Mouse (Mus musculus): ENCODE results near the gene Sh3glb1. TPM values are rescaled to one million over a fixed set of nuclear protein-coding genes. Genes with fewer than 3 reads are reported as not detected.

Gene Sh3glb1
- polyA plus RNA-seq, 1 experiment, result 469 TPM

GRCm38 (mm10) chr3:144681542-144681941 lies 38.6 kb downstream of the Sh3glb1 start:
- Histone ChIP-seq H3K36me3 (ENCODE audit: control insufficient read depth, insufficient read depth, low read length) (no peaks in the 10 kb centered on the region), H3K4me3 (ENCODE audit: control insufficient read depth, low read depth, low read length) (no peak overlapping the region), H3K27me3 (ENCODE audit: control insufficient read depth, insufficient read depth, low read length) (no peaks in the 10 kb centered on the region), H3K4me1 (ENCODE audit: control insufficient read depth, insufficient read depth, low read length) (peaks cover 2% of the 10 kb centered on the region), H3K27ac (ENCODE audit: control insufficient read depth, insufficient read depth, low read depth, low read length) (no peak overlapping the region)
- TF ChIP-seq CTCF (IDR thresholded peaks at IDR 0.05; ENCODE audit: control insufficient read depth, insufficient read depth, insufficient replicate concordance, low read depth, low read length) (no peak), POLR2A (IDR thresholded peaks at IDR 0.05; ENCODE audit: control insufficient read depth, low read depth, low read length) (no peak)

GRCm38 (mm10) chr3:144679701-144680159 lies 40.4 kb downstream of the Sh3glb1 start:
- Histone ChIP-seq H3K27me3 (ENCODE audit: control insufficient read depth, insufficient read depth, low read length) (no peaks in the 10 kb centered on the region), H3K4me1 (ENCODE audit: control insufficient read depth, insufficient read depth, low read length) (peaks cover 2% of the 10 kb centered on the region), H3K4me3 (ENCODE audit: control insufficient read depth, low read depth, low read length) (no peak overlapping the region), H3K27ac (ENCODE audit: control insufficient read depth, insufficient read depth, low read depth, low read length) (no peak overlapping the region), H3K36me3 (ENCODE audit: control insufficient read depth, insufficient read depth, low read length) (no peaks in the 10 kb centered on the region)
- TF ChIP-seq CTCF (IDR thresholded peaks at IDR 0.05; ENCODE audit: control insufficient read depth, insufficient read depth, insufficient replicate concordance, low read depth, low read length) (no peak), POLR2A (IDR thresholded peaks at IDR 0.05; ENCODE audit: control insufficient read depth, low read depth, low read length) (no peak)

- Histone ChIP-seq H3K36me3 (ENCODE audit: control insufficient read depth, insufficient read depth, low read length) (no peaks in the 10 kb centered on the region), H3K27ac (ENCODE audit: control insufficient read depth, insufficient read depth, low read depth, low read length) (no peak overlapping the region), H3K27me3 (ENCODE audit: control insufficient read depth, insufficient read depth, low read length) (no peaks in the 10 kb centered on the region), H3K4me1 (ENCODE audit: control insufficient read depth, insufficient read depth, low read length) (peaks cover 2% of the 10 kb centered on the region), H3K4me3 (ENCODE audit: control insufficient read depth, low read depth, low read length) (no peak overlapping the region)
- TF ChIP-seq CTCF (IDR thresholded peaks at IDR 0.05; ENCODE audit: control insufficient read depth, insufficient read depth, insufficient replicate concordance, low read depth, low read length) (no peak), POLR2A (IDR thresholded peaks at IDR 0.05; ENCODE audit: control insufficient read depth, low read depth, low read length) (no peak)
These were observed 41.0 kb downstream of the Sh3glb1 start for GRCm38 (mm10) chr3:144679137-144679536.

GRCm38 (mm10) chr3:144677751-144678150 lies 42.4 kb downstream of the Sh3glb1 start:
- no peak overlapping the region for H3K4me3 ChIP-seq (ENCODE audit: control insufficient read depth, low read depth, low read length)
- no peak for TF ChIP-seq CTCF (IDR thresholded peaks at IDR 0.05; ENCODE audit: control insufficient read depth, insufficient read depth, insufficient replicate concordance, low read depth, low read length)
- no peak for TF ChIP-seq POLR2A (IDR thresholded peaks at IDR 0.05; ENCODE audit: control insufficient read depth, low read depth, low read length)

GRCm38 (mm10) chr3:144676249-144676648 lies 43.9 kb downstream of the Sh3glb1 start:
- H3K4me3 ChIP-seq (ENCODE audit: control insufficient read depth, low read depth, low read length), result no peak overlapping the region
- no peaks in the 10 kb centered on the region for H3K36me3 ChIP-seq (ENCODE audit: control insufficient read depth, insufficient read depth, low read length)
- H3K27me3 ChIP-seq (ENCODE audit: control insufficient read depth, insufficient read depth, low read length), result no peaks in the 10 kb centered on the region
- no peak for TF ChIP-seq POLR2A (IDR thresholded peaks at IDR 0.05; ENCODE audit: control insufficient read depth, low read depth, low read length)
- TF ChIP-seq CTCF (IDR thresholded peaks at IDR 0.05; ENCODE audit: control insufficient read depth, insufficient read depth, insufficient replicate concordance, low read depth, low read length), result no peak
- H3K27ac ChIP-seq (ENCODE audit: control insufficient read depth, insufficient read depth, low read depth, low read length), result no peak overlapping the region
- peaks cover 2% of the 10 kb centered on the region for H3K4me1 ChIP-seq (ENCODE audit: control insufficient read depth, insufficient read depth, low read length)

More at GRCm38 (mm10) chr3:144677751-144678150, 42.4 kb downstream of the Sh3glb1 start:
- Histone ChIP-seq H3K36me3 (ENCODE audit: control insufficient read depth, insufficient read depth, low read length) (no peaks in the 10 kb centered on the region), H3K27me3 (ENCODE audit: control insufficient read depth, insufficient read depth, low read length) (no peaks in the 10 kb centered on the region), H3K4me1 (ENCODE audit: control insufficient read depth, insufficient read depth, low read length) (peaks cover 2% of the 10 kb centered on the region), H3K27ac (ENCODE audit: control insufficient read depth, insufficient read depth, low read depth, low read length) (no peak overlapping the region)

- Histone ChIP-seq H3K4me1 (ENCODE audit: control insufficient read depth, insufficient read depth, low read length) (no peaks in the 10 kb centered on the region), H3K36me3 (ENCODE audit: control insufficient read depth, insufficient read depth, low read length) (no peaks in the 10 kb centered on the region), H3K27me3 (ENCODE audit: control insufficient read depth, insufficient read depth, low read length) (no peaks in the 10 kb centered on the region), H3K4me3 (ENCODE audit: control insufficient read depth, low read depth, low read length) (no peak overlapping the region), H3K27ac (ENCODE audit: control insufficient read depth, insufficient read depth, low read depth, low read length) (no peak overlapping the region)
- TF ChIP-seq CTCF (IDR thresholded peaks at IDR 0.05; ENCODE audit: control insufficient read depth, insufficient read depth, insufficient replicate concordance, low read depth, low read length) (no peak), POLR2A (IDR thresholded peaks at IDR 0.05; ENCODE audit: control insufficient read depth, low read depth, low read length) (no peak)
These were observed 48.1 kb downstream of the Sh3glb1 start for GRCm38 (mm10) chr3:144672016-144672415.

GRCm38 (mm10) chr3:144669944-144670874 lies 49.9 kb downstream of the Sh3glb1 start:
- Histone ChIP-seq H3K36me3 (ENCODE audit: control insufficient read depth, insufficient read depth, low read length) (no peaks in the 10 kb centered on the region), H3K4me1 (ENCODE audit: control insufficient read depth, insufficient read depth, low read length) (no peaks in the 10 kb centered on the region), H3K4me3 (ENCODE audit: control insufficient read depth, low read depth, low read length) (no peak overlapping the region), H3K27ac (ENCODE audit: control insufficient read depth, insufficient read depth, low read depth, low read length) (no peak overlapping the region), H3K27me3 (ENCODE audit: control insufficient read depth, insufficient read depth, low read length) (no peaks in the 10 kb centered on the region)
- TF ChIP-seq CTCF (IDR thresholded peaks at IDR 0.05; ENCODE audit: control insufficient read depth, insufficient read depth, insufficient replicate concordance, low read depth, low read length) (no peak), POLR2A (IDR thresholded peaks at IDR 0.05; ENCODE audit: control insufficient read depth, low read depth, low read length) (no peak)
